Mouse (Mus musculus) limb, embryonic 13.5 days (tissue): ENCODE measurements around the gene Olfr15. TPM values are rescaled to one million over a fixed set of nuclear protein-coding genes. Genes with fewer than 3 reads are reported as not detected.
"Not testable (repeated sequence)": the region's sequence is repeated elsewhere in the genome, so short reads cannot be mapped to it uniquely, and the experiment has no call there.

Experiments used
- ATAC-seq: fragments of 200-750 bp; cut with Nextera tagmentation; 2 replicates; pipeline ENCODE4 v1.8.0; 2017; ENCODE audit warnings: low read depth, moderate number of reproducible peaks, moderate TSS enrichment; ENCODE audit not compliant: low FRiP score
- H3K27ac ChIP-seq: fragments of 300-500 bp; sonication (generic); 2 replicates; pipeline ENCODE4 v1.5.1; 2015; ENCODE audit warnings: inconsistent platforms, mild to moderate bottlenecking, moderate library complexity
- H3K27me3 ChIP-seq: fragments of 300-500 bp; sonication (generic); 2 replicates; pipeline ENCODE4 v1.6.1; 2015; ENCODE audit warnings: mild to moderate bottlenecking, inconsistent platforms
- H3K36me3 ChIP-seq: fragments of 300-500 bp; sonication (generic); 2 replicates; pipeline ENCODE4 v1.6.1; 2015; ENCODE audit warnings: inconsistent platforms, mild to moderate bottlenecking, moderate library complexity
- H3K4me1 ChIP-seq: fragments of 300-500 bp; sonication (generic); 2 replicates; pipeline ENCODE4 v1.6.1; 2015; ENCODE audit warnings: inconsistent platforms
- H3K4me2 ChIP-seq: fragments of 300-500 bp; sonication (generic); replicated peaks from 2 replicates; pipeline ENCODE4 v1.6.1; 2015; ENCODE audit warnings: inconsistent platforms, mild to moderate bottlenecking, moderate library complexity
- H3K4me3 ChIP-seq: fragments of 300-500 bp; sonication (generic); 2 replicates; pipeline ENCODE4 v1.5.1; 2015; ENCODE audit warnings: moderate library complexity, mild to moderate bottlenecking, inconsistent platforms
- H3K9ac ChIP-seq: fragments of 300-500 bp; sonication (generic); 2 replicates; pipeline ENCODE4 v1.6.1; 2015; ENCODE audit warnings: mild to moderate bottlenecking, inconsistent platforms
- H3K9me3 ChIP-seq: fragments of 300-500 bp; sonication (generic); 2 replicates; pipeline ENCODE4 v1.6.1; 2016; ENCODE audit warnings: inconsistent platforms
- WGBS: fragments of 180-500 bp; shearing (Covaris S2); methylation state at CpG from one replicate; pipeline ENCODE4 v1.1.7; 2015; 5-methylcytosine and 5-hydroxymethylcytosine counted together
- polyA plus RNA-seq: library from polyadenylated mRNA; unstranded; fragments of >200 nt; fragmentation: Nextera tagmentation; extraction: Ambion mirVana; gene quantifications from 2 replicates; pipeline ENCODE4 v1.2.1, GENCODE M21; 2015

Gene Olfr15
- not detected in 2 replicates for polyA plus RNA-seq

DNA sequence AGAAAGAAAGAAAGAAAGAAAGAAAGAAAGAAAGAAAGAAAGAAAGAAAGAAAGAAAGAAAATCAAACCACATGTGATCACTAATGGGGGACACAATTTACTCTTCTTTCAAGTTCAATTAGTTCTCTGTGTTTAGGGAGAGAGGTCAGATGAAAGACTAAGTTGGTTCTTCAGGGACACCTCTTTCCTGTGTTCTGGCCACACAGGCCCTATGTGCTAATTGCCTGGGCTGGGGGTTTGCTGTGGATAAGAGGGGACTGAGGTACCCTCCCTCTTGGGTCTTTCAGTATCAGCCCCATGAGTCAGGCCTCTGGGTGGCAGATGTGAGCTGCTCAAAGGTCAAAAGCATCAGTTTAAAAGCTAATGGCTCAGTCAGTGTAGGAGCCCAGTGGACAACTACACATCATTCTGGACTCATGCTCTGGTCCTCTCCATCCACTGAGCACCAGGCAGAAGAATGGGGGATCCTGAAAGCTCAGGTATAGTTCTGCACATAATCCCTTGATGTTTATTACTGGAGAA lies at the start of gene Olfr15:
Gene Olfr15 (plus strand): TSS at position 291 of the 522 bp plus-strand sequence.
- ATAC-seq: no peak
- no peaks in the 10 kb centered on the region for H3K9me3 ChIP-seq
- no peaks in the 10 kb centered on the region for H3K27me3 ChIP-seq
- H3K36me3 ChIP-seq: no peaks in the 10 kb centered on the region
- no peak within 1 kb of the TSS for H3K9ac ChIP-seq
- no peak within 1 kb of the TSS for H3K4me2 ChIP-seq
- H3K4me3 ChIP-seq: no peak within 1 kb of the TSS
- no peak within 1 kb of the TSS for H3K27ac ChIP-seq
- no peaks in the 10 kb centered on the region for H3K4me1 ChIP-seq

DNA sequence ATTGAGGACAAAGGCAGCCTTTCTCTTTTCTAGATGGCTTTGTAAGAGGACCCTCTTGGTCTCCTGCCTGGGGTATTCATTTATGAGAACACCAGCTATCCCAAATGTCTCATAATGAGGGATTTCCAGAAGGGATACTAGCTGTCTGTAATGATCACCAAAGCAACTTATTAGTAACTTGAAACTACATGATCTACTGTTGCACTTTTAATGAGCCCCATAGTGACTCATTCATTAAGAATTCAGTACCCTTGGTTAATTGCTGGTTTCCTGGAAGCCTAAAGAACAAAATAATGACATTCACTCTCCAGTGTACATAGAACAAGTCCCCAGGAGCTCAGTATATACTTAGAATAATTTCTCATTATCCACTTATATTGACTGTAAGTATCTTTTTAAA lies 49.4 kb upstream of the Olfr15 start:
- no peak overlapping the region for H3K4me3 ChIP-seq
- no peak overlapping the region for H3K27ac ChIP-seq
- no peaks in the 10 kb centered on the region for H3K9me3 ChIP-seq
- H3K27me3 ChIP-seq: no peaks in the 10 kb centered on the region
- no peak overlapping the region for H3K4me2 ChIP-seq
- no peaks in the 10 kb centered on the region for H3K4me1 ChIP-seq
- H3K9ac ChIP-seq: no peak overlapping the region
- no peak for ATAC-seq
- no peaks in the 10 kb centered on the region for H3K36me3 ChIP-seq

DNA sequence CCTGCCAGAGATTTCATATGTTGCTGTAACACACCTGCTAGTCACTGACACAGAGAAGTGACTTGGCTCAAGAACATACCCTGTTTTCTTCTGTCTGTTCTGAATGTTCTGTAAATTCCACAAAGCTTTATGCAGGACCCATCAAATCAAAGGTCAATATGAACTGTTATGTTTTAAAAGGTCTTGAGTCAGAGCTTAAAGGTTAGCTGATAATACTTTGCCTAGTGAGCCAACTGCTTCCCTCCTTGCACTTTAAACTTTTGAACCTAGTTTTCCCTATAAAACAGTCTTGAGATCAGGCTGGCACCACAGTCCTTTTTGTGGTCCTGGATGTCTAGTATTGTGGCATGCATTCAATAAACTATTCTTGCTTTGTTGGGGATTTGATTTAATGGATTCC lies 42.3 kb upstream of the Olfr15 start:
- Histone ChIP-seq H3K27ac (no peak overlapping the region), H3K9me3 (no peaks in the 10 kb centered on the region), H3K9ac (no peak overlapping the region), H3K36me3 (no peaks in the 10 kb centered on the region), H3K4me3 (no peak overlapping the region), H3K4me1 (no peaks in the 10 kb centered on the region), H3K4me2 (no peak overlapping the region), H3K27me3 (no peaks in the 10 kb centered on the region)
- ATAC-seq: no peak

DNA sequence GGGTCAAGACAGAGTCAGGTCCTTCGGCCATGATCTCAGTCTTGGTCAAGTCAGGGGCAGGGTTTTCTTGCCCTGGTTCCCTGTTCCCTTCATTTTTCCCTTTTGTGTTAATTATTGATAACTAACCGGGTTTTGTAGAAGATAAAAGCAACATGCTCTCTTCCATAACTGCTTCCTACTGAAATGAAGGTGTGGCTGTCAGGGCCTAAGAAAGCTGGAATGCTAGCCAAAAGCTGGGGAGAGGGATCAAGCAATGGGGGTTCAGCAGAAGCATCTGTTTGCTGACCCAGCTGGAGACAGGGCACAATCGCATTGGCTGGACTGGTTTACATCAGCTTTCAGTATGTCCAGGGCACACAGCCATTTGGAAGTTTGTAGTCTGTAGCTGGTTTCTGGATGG lies 22.5 kb upstream of the Olfr15 start:
- H3K9me3 ChIP-seq: 0 out of 2 replicates have a peak, but pooled peaks cover 5% of the 10 kb centered on the region
- H3K4me1 ChIP-seq: no peaks in the 10 kb centered on the region
- H3K27ac ChIP-seq: no peak overlapping the region
- H3K9ac ChIP-seq: no peak overlapping the region
- 90% methylated on average over 3 of the region's 3 CpGs for WGBS
- H3K36me3 ChIP-seq: no peaks in the 10 kb centered on the region
- no peak overlapping the region for H3K4me2 ChIP-seq
- no peak overlapping the region for H3K4me3 ChIP-seq
- ATAC-seq: no peak
- H3K27me3 ChIP-seq: no peaks in the 10 kb centered on the region

GRCm38 (mm10) chr16:3814667-3815066 lies 16.0 kb upstream of the Olfr15 start:
- 80% methylated on average over 6 of the region's 6 CpGs for WGBS
- not testable (repeated sequence) for H3K4me1 ChIP-seq, H3K27ac ChIP-seq, H3K4me3 ChIP-seq, H3K4me2 ChIP-seq, H3K9me3 ChIP-seq, H3K27me3 ChIP-seq, H3K36me3 ChIP-seq, H3K9ac ChIP-seq, ATAC-seq

- H3K4me3 ChIP-seq: no peak overlapping the region
- H3K36me3 ChIP-seq: no peaks in the 10 kb centered on the region
- H3K27me3 ChIP-seq: no peaks in the 10 kb centered on the region
- WGBS: 86% methylated on average over 2 of the region's 2 CpGs
- H3K27ac ChIP-seq: no peak overlapping the region
- no peak for ATAC-seq
- no peak overlapping the region for H3K4me2 ChIP-seq
- no peaks in the 10 kb centered on the region for H3K4me1 ChIP-seq
- no peaks in the 10 kb centered on the region for H3K9me3 ChIP-seq
- no peak overlapping the region for H3K9ac ChIP-seq
Observed at GRCm38 (mm10) chr16:3820202-3820601, 10.5 kb upstream of the Olfr15 start.

- H3K36me3 ChIP-seq: no peaks in the 10 kb centered on the region
- H3K4me2 ChIP-seq: no peak overlapping the region
- no peaks in the 10 kb centered on the region for H3K4me1 ChIP-seq
- no peaks in the 10 kb centered on the region for H3K9me3 ChIP-seq
- H3K4me3 ChIP-seq: no peak overlapping the region
- no peak overlapping the region for H3K9ac ChIP-seq
- H3K27ac ChIP-seq: no peak overlapping the region
- no peak for ATAC-seq
- WGBS: 53% methylated on average over 3 of the region's 3 CpGs
- H3K27me3 ChIP-seq: no peaks in the 10 kb centered on the region
Observed at GRCm38 (mm10) chr16:3828021-3828420, 2.7 kb upstream of the Olfr15 start.

DNA sequence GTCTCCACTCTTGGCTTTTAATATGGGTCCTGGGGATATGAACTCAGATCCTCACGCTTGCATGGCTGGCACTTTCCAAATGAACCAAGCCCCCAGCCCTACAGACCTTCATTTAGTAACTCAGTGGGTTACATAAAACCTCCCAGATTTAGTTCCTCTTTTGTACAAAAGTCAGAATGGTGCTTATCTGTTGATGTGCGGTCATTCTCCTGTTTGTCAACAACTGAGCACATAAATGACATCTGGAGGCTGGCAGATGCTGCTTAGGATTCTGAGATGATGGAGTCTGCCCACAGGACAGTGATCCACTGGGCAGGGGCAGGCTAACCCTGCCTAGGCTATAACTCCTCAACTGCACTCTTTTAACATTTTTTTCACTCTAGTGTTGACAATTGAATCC lies 951 bp upstream of the Olfr15 start:
- no peak overlapping the region for H3K9ac ChIP-seq
- no peaks in the 10 kb centered on the region for H3K36me3 ChIP-seq
- H3K4me3 ChIP-seq: no peak overlapping the region
- no peaks in the 10 kb centered on the region for H3K9me3 ChIP-seq
- no peak overlapping the region for H3K27ac ChIP-seq
- no peak overlapping the region for H3K4me2 ChIP-seq
- ATAC-seq: no peak
- 90% methylated on average over 2 of the region's 2 CpGs for WGBS
- no peaks in the 10 kb centered on the region for H3K4me1 ChIP-seq
- H3K27me3 ChIP-seq: no peaks in the 10 kb centered on the region

GRCm38 (mm10) chr16:3835461-3835860 lies 4.8 kb downstream of the Olfr15 start:
- no peak for ATAC-seq
- Histone ChIP-seq H3K4me2 (no peak overlapping the region), H3K9me3 (no peaks in the 10 kb centered on the region), H3K36me3 (no peaks in the 10 kb centered on the region), H3K27me3 (peaks cover 8% of the 10 kb centered on the region), H3K4me1 (no peaks in the 10 kb centered on the region), H3K27ac (no peak overlapping the region), H3K4me3 (no peak overlapping the region), H3K9ac (no peak overlapping the region)
- 78% methylated on average over 2 of the region's 2 CpGs for WGBS

GRCm38 (mm10) chr16:3839157-3839885 lies 8.6 kb downstream of the Olfr15 start:
- H3K4me3 ChIP-seq: no peak overlapping the region
- no peaks in the 10 kb centered on the region for H3K36me3 ChIP-seq
- WGBS: 57% methylated on average over 17 of the region's 17 CpGs
- H3K27me3 ChIP-seq: peaks cover 8% of the 10 kb centered on the region
- no peak overlapping the region for H3K27ac ChIP-seq
- H3K4me2 ChIP-seq: no peak overlapping the region
- H3K4me1 ChIP-seq: no peaks in the 10 kb centered on the region
- no peak for ATAC-seq
- H3K9me3 ChIP-seq: no peaks in the 10 kb centered on the region
- no peak overlapping the region for H3K9ac ChIP-seq

DNA sequence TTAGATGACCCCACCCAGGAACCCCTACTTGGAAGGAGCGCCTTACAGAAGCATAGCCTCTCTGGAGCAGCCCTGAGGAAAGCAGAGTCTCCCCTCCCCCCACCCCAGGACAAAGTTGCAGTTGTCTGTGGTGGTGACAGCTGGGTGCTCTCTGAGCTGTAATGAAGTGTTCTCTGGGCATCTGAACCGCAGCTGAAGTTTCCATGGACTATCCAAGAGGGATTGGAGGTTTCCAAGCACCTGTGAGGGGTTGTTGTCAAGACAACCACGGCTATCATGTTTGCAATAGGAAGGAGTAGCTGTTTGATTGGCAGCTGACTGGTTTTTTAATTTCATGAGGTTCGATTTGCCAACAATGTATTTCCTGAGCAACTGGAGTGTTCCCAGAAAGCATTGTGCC lies 12.3 kb downstream of the Olfr15 start:
- Histone ChIP-seq H3K27ac (no peak overlapping the region), H3K9ac (no peak overlapping the region), H3K36me3 (no peaks in the 10 kb centered on the region), H3K4me1 (peaks cover 6% of the 10 kb centered on the region), H3K4me3 (no peak overlapping the region), H3K27me3 (peaks cover 8% of the 10 kb centered on the region), H3K4me2 (no peak overlapping the region), H3K9me3 (no peaks in the 10 kb centered on the region)
- 39% methylated on average over 4 of the region's 4 CpGs for WGBS
- no peak for ATAC-seq

DNA sequence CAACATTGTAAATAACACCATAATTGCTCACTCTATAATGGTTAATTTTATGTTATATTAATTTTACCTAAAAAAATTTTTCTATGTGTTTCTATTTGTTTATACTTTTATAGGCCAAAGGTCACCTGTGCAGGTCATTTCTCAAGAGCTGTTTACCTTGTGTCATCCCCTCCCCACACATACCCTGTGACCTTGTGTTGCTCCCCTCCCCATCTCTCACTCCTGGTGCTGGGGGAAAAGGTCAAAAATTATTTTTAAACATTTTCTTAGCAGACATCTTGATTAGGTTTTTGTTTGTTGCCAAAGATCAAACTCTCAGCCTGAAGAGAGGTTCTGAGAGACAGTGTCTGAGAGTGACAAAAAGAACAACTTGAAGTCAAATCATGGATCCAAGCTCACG lies 13.1 kb downstream of the Olfr15 start:
- Histone ChIP-seq H3K4me2 (no peak overlapping the region), H3K4me1 (peaks cover 7% of the 10 kb centered on the region), H3K27ac (no peak overlapping the region), H3K36me3 (no peaks in the 10 kb centered on the region), H3K9ac (no peak overlapping the region), H3K27me3 (peaks cover 5% of the 10 kb centered on the region), H3K9me3 (no peaks in the 10 kb centered on the region), H3K4me3 (no peak overlapping the region)
- 80% methylated on average over 1 of the region's 1 CpGs for WGBS
- ATAC-seq: no peak
